Mouse (Mus musculus): ENCODE data around the gene Phf7. TPM values are rescaled to one million over a fixed set of nuclear protein-coding genes. Genes with fewer than 3 reads are reported as not detected.

Phf7 gene
- polyA plus RNA-seq, 1 experiment from 2014 or later: 9.9 TPM

GRCm38 (mm10) chr14:31207070-31207830 lies 43.9 kb downstream of the Phf7 start:
- ATAC-seq: peak; percentile 77
- Histone ChIP-seq H3K27ac (peak overlapping the region; percentile 87), H3K9ac (peak overlapping the region; percentile 94), H3K36me3 (peaks cover 27% of the 10 kb centered on the region), H3K4me2 (peak overlapping the region; percentile 77), H3K4me3 (peak overlapping the region; percentile 80), H3K4me1 (peaks cover 56% of the 10 kb centered on the region), H3K27me3 (replicated peaks) (peaks cover 8% of the 10 kb centered on the region; the same call in 1 of the 2 replicates), H3K9me3 (replicated peaks) (no peaks in the 10 kb centered on the region)
- 69% methylated on average over 13 of the region's 13 CpGs for WGBS (ENCODE audit: insufficient replicate concordance)

DNA sequence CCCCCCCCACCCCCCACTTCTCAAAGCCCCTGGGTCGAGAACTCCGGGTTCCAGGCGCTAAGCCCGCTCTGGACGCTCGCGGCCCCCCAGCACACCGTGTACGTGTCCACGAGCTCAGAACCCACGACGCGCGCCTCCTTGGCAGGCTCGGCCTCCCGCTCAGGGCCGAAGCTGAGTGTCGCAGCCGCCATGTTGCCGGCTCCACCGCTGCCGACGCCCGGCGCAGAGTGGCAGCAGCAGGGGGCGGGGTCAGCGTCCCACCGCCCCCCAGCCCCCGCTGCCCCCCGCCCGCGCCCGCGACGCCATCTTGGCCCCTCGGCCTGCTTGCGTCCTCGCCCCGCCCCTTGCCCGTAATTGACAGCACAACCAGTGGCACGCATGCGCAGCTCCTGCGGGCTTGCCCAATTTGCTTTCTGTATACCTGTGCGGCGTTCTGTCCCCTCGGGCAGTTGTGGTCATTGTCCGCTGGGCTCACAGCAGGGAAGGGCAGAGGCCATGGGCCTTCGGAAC lies 44.6 kb downstream of the Phf7 start:
- Histone ChIP-seq H3K4me1 (peaks cover 55% of the 10 kb centered on the region), H3K27ac (peak overlapping the region; percentile 87), H3K9me3 (replicated peaks) (no peaks in the 10 kb centered on the region), H3K27me3 (replicated peaks) (peaks cover 7% of the 10 kb centered on the region; the same call in 1 of the 2 replicates), H3K4me2 (peak overlapping the region; percentile 77), H3K4me3 (peak overlapping the region; percentile 80), H3K9ac (peak overlapping the region; percentile 94), H3K36me3 (peaks cover 34% of the 10 kb centered on the region)
- under 1% methylated on average over 45 of the region's 48 CpGs for WGBS (ENCODE audit: insufficient replicate concordance)
- peak; percentile 78 for ATAC-seq

DNA sequence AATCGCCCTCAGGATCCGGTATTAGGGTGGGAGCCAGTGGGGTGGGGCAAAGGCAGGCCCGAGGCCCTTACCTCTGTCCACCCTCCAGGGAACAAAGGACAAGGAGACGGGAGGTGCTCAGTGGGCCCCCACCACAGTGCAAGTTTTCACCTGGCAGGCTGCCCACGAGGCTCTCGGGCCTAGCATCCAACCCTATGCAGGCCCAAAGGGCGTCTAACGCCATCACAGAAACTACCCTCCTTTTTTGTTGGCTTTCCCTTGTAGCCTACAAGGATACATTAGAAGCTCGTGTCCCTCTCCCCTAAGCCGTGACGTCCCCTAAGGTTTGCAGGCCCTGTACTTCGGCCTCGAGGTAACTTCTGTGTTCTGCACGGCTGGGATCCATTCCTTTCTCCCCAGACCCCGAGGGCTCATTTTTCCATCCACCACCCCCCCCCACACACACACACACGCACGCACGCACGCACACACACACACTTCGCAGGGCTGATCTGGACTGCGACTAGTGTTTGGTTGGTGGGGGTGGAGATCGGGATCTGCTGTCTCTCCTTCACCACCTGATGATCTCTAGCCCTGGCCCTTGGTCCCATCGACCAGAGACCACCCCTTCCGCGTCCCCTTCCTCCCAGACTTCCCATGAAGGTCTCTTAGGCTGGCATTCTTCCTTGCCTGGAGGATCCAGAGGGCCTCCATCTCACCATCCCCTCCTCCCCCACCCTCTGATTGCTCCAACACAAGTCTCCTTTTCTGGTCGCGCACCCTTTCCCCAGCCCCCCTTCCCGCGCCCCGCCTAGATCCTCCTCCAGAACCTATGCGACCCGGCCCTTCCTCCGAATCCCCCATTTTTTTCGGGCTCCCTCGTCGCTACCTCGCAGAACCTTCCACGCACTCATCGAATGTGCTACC lies 45.3 kb downstream of the Phf7 start:
- peak overlapping the region; percentile 77 for H3K4me2 ChIP-seq
- WGBS (ENCODE audit: insufficient replicate concordance): under 1% methylated on average over 39 of the region's 39 CpGs
- ATAC-seq: peak; percentile 25; the same call in 1 of the 2 replicates
- no peaks in the 10 kb centered on the region for H3K9me3 ChIP-seq (replicated peaks)
- H3K27ac ChIP-seq: peak overlapping the region; percentile 87
- peaks cover 53% of the 10 kb centered on the region for H3K4me1 ChIP-seq
- peak overlapping the region; percentile 94 for H3K9ac ChIP-seq
- peaks cover 41% of the 10 kb centered on the region for H3K36me3 ChIP-seq
- 0 out of 2 replicates have a peak, but pooled peaks cover 4% of the 10 kb centered on the region for H3K27me3 ChIP-seq (replicated peaks)
- peak overlapping the region; percentile 80 for H3K4me3 ChIP-seq

GRCm38 (mm10) chr14:31205244-31205561 lies 45.9 kb downstream of the Phf7 start:
- no peak for ATAC-seq
- 21% methylated on average over 8 of the region's 8 CpGs for WGBS (ENCODE audit: insufficient replicate concordance)

DNA sequence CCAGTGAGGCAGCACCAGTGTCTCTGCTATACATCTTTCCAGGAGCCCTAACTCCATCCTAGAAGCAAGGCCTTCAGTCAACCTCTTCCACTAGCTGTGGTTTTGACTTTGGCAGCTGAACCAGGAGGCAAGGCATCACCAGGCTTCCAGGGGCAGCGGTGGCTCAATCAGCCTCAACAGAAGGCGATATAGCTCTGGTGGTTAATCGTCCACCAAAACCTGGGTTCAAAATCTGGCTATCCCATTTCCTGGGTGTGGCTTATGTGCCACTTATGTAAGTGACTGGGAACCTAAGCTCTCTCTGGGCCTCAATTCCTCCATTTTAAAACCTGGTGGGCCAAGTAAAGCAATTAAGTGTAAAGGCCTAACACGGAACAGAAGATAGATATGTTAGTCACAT lies 46.3 kb downstream of the Phf7 start:
- Histone ChIP-seq H3K27me3 (replicated peaks) (0 out of 2 replicates have a peak, but pooled peaks cover 4% of the 10 kb centered on the region), H3K27ac (peak overlapping the region; percentile 87), H3K4me2 (peak overlapping the region; percentile 77), H3K9me3 (replicated peaks) (no peaks in the 10 kb centered on the region), H3K36me3 (peaks cover 51% of the 10 kb centered on the region), H3K4me1 (peaks cover 58% of the 10 kb centered on the region), H3K9ac (peak overlapping the region; percentile 94; the same call in 1 of the 2 replicates), H3K4me3 (peak overlapping the region; percentile 80)
- 43% methylated on average over 4 of the region's 4 CpGs for WGBS (ENCODE audit: insufficient replicate concordance)
- ATAC-seq: no peak

More at GRCm38 (mm10) chr14:31205244-31205561, 45.9 kb downstream of the Phf7 start:
- Histone ChIP-seq H3K9ac (peak overlapping the region; percentile 94), H3K27me3 (replicated peaks) (0 out of 2 replicates have a peak, but pooled peaks cover 4% of the 10 kb centered on the region), H3K4me1 (peaks cover 57% of the 10 kb centered on the region), H3K36me3 (peaks cover 47% of the 10 kb centered on the region), H3K4me2 (peak overlapping the region; percentile 77), H3K9me3 (replicated peaks) (no peaks in the 10 kb centered on the region), H3K4me3 (peak overlapping the region; percentile 80), H3K27ac (peak overlapping the region; percentile 87)

DNA sequence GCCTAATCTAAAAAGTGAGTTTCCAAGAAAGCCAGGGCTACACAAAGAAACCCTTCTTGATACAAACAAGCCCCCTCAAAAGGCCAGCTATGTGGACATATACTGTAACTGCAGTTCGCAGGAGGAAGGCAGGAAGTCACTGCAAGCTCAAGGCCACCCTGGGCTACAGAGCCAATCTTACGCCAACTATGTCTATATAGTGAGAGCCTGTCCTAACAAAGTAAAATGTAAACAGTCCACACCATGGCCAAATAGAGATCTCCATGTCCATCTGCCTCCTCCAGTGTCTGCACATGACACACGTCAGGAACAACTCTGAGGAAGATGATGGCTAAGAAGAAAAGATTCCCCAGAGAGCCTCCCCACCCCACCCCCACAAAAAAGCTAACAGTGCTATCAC lies 51.1 kb downstream of the Phf7 start:
- no peak overlapping the region for H3K4me3 ChIP-seq
- ATAC-seq: no peak; the same call in 1 of the 2 replicates
- no peaks in the 10 kb centered on the region for H3K27me3 ChIP-seq (replicated peaks)
- peaks cover 95% of the 10 kb centered on the region for H3K36me3 ChIP-seq
- no peak overlapping the region for H3K9ac ChIP-seq
- no peak overlapping the region for H3K27ac ChIP-seq
- H3K4me2 ChIP-seq: no peak overlapping the region
- H3K4me1 ChIP-seq: peaks cover 47% of the 10 kb centered on the region
- no peaks in the 10 kb centered on the region for H3K9me3 ChIP-seq (replicated peaks)
- WGBS (ENCODE audit: insufficient replicate concordance): 76% methylated on average over 3 of the region's 3 CpGs

- peaks cover 46% of the 10 kb centered on the region for H3K4me1 ChIP-seq
- no peak overlapping the region for H3K9ac ChIP-seq
- H3K27ac ChIP-seq: no peak overlapping the region
- H3K9me3 ChIP-seq (replicated peaks): no peaks in the 10 kb centered on the region
- H3K4me2 ChIP-seq: no peak overlapping the region
- 89% methylated on average over 7 of the region's 7 CpGs for WGBS (ENCODE audit: insufficient replicate concordance)
- H3K27me3 ChIP-seq (replicated peaks): no peaks in the 10 kb centered on the region
- no peak for ATAC-seq
- H3K36me3 ChIP-seq: peaks cover 95% of the 10 kb centered on the region
- H3K4me3 ChIP-seq: no peak overlapping the region
Measured at GRCm38 (mm10) chr14:31199599-31199998, 51.5 kb downstream of the Phf7 start.

DNA sequence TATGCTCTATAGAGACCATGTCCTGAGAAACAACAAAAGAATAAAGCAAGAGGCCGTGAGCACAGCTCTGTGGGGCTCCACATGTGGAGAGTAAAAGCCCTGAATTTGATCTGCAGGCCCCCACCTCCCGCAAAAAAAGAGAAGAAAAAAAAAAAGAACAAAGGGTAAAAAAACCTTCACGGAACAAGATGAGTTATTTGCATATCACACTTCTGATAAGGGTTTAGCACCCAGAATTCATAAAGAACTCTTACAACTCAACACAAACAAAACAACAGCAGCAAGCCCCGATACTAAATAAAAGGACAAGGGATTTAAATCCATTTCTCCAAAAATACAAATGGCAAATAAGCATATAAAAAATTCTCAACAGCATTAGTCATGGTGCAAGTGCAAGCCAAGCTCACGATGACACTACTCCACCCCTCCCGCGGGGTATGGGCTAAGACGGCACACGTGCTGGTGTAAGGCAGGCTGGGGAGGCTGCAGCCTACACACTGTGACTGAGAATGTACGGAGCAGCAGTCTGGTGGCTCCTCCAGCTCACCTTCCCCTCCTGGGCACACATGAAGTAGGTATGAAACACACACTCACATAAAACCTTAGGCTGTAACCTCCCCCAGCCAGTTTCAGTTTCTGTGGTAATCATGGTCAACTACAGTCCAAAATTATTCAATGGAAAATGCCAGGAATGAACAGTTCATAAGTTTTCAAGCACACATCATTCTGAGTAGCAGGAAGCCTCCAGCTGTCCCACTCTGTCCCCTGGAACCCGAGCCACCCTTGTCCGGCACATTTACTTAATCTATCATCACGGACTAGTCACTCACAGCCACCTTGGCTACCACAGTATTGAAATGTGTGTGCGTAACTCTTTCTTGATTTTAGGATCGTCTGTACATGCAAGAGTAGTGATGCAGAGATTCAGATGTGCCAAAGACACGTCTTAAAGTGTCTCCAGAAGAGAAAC lies 53.3 kb downstream of the Phf7 start:
- Histone ChIP-seq H3K27ac (peak overlapping the region; percentile 51), H3K9ac (0 out of 2 replicates have a peak overlapping the region, but pooled peaks have one; percentile 11), H3K4me1 (peaks cover 38% of the 10 kb centered on the region), H3K27me3 (replicated peaks) (no peaks in the 10 kb centered on the region), H3K4me2 (peak overlapping the region; percentile 5; the same call in 1 of the 2 replicates), H3K36me3 (peaks cover 95% of the 10 kb centered on the region), H3K4me3 (no peak overlapping the region), H3K9me3 (replicated peaks) (no peaks in the 10 kb centered on the region)
- ATAC-seq: no peak
- 61% methylated on average over 16 of the region's 16 CpGs for WGBS (ENCODE audit: insufficient replicate concordance)

- Histone ChIP-seq H3K27ac (no peak overlapping the region), H3K27me3 (replicated peaks) (no peaks in the 10 kb centered on the region), H3K36me3 (peaks cover 95% of the 10 kb centered on the region), H3K9me3 (replicated peaks) (no peaks in the 10 kb centered on the region), H3K4me1 (peaks cover 25% of the 10 kb centered on the region), H3K9ac (no peak overlapping the region), H3K4me3 (no peak overlapping the region), H3K4me2 (no peak overlapping the region)
- ATAC-seq: no peak
Measured at GRCm38 (mm10) chr14:31195968-31196367, 55.1 kb downstream of the Phf7 start.

GRCm38 (mm10) chr14:31195521-31195920 lies 55.6 kb downstream of the Phf7 start:
- peaks cover 95% of the 10 kb centered on the region for H3K36me3 ChIP-seq
- H3K27me3 ChIP-seq (replicated peaks): no peaks in the 10 kb centered on the region
- no peaks in the 10 kb centered on the region for H3K9me3 ChIP-seq (replicated peaks)
- WGBS (ENCODE audit: insufficient replicate concordance): 82% methylated on average over 4 of the region's 4 CpGs
- peaks cover 24% of the 10 kb centered on the region for H3K4me1 ChIP-seq
- no peak overlapping the region for H3K4me2 ChIP-seq
- peak overlapping the region; percentile 26; the same call in 1 of the 2 replicates for H3K27ac ChIP-seq
- H3K9ac ChIP-seq: no peak overlapping the region
- no peak overlapping the region for H3K4me3 ChIP-seq
- no peak for ATAC-seq

Measured in liver, embryonic 12.5 days (tissue).